Mouse (Mus musculus): Measurements from ENCODE around the gene Snrnp25. TPM values are rescaled to one million over a fixed set of nuclear protein-coding genes. Genes with fewer than 3 reads are reported as not detected.

The Snrnp25 gene
- polyA plus RNA-seq, 1 experiment from 2014 or later = 40.4 TPM

- 46% methylated on average over 25 of the region's 25 CpGs for WGBS
- Histone ChIP-seq H3K4me1 (no peaks in the 10 kb centered on the region), H3K27me3 (replicated peaks) (no peaks in the 10 kb centered on the region), H3K9ac (no peak overlapping the region), H3K4me2 (peak overlapping the region; percentile 31; the same call in 1 of the 2 replicates), H3K9me3 (no peaks in the 10 kb centered on the region), H3K27ac (no peak overlapping the region), H3K4me3 (no peak overlapping the region), H3K36me3 (replicated peaks) (no peaks in the 10 kb centered on the region)
- ATAC-seq (replicated peaks) = peak; percentile 80
Measured at GRCm38 (mm10) chr11:32181973-32182868, 23.0 kb upstream of the Snrnp25 start.

GRCm38 (mm10) chr11:32184469-32184868 is 20.7 kb upstream of the Snrnp25 start:
- H3K9me3 ChIP-seq = no peaks in the 10 kb centered on the region
- no peak for ATAC-seq (replicated peaks)
- WGBS = 88% methylated on average over 8 of the region's 8 CpGs
- H3K4me2 ChIP-seq = no peak overlapping the region
- no peak overlapping the region for H3K4me3 ChIP-seq
- H3K9ac ChIP-seq = no peak overlapping the region
- no peak overlapping the region for H3K27ac ChIP-seq
- H3K36me3 ChIP-seq (replicated peaks) = no peaks in the 10 kb centered on the region
- H3K4me1 ChIP-seq = no peaks in the 10 kb centered on the region
- no peaks in the 10 kb centered on the region for H3K27me3 ChIP-seq (replicated peaks)

- Histone ChIP-seq H3K9me3 (no peaks in the 10 kb centered on the region), H3K4me3 (no peak overlapping the region), H3K36me3 (replicated peaks) (no peaks in the 10 kb centered on the region), H3K4me1 (no peaks in the 10 kb centered on the region), H3K27me3 (replicated peaks) (no peaks in the 10 kb centered on the region), H3K27ac (no peak overlapping the region), H3K4me2 (no peak overlapping the region), H3K9ac (no peak overlapping the region)
- no peak for ATAC-seq (replicated peaks)
- WGBS = 84% methylated on average over 3 of the region's 3 CpGs
Measured at GRCm38 (mm10) chr11:32186031-32186430, 19.2 kb upstream of the Snrnp25 start.

GRCm38 (mm10) chr11:32187256-32187655 is 18.0 kb upstream of the Snrnp25 start:
- no peaks in the 10 kb centered on the region for H3K36me3 ChIP-seq (replicated peaks)
- H3K4me2 ChIP-seq = no peak overlapping the region
- no peaks in the 10 kb centered on the region for H3K4me1 ChIP-seq
- H3K27ac ChIP-seq = no peak overlapping the region
- no peaks in the 10 kb centered on the region for H3K27me3 ChIP-seq (replicated peaks)
- 94% methylated on average over 4 of the region's 4 CpGs for WGBS
- no peak for ATAC-seq (replicated peaks)
- no peaks in the 10 kb centered on the region for H3K9me3 ChIP-seq
- no peak overlapping the region for H3K9ac ChIP-seq
- no peak overlapping the region for H3K4me3 ChIP-seq

GRCm38 (mm10) chr11:32188881-32189280 is 16.3 kb upstream of the Snrnp25 start:
- Histone ChIP-seq H3K36me3 (replicated peaks) (no peaks in the 10 kb centered on the region), H3K9me3 (no peaks in the 10 kb centered on the region), H3K4me2 (no peak overlapping the region), H3K4me3 (no peak overlapping the region), H3K27ac (no peak overlapping the region), H3K9ac (no peak overlapping the region), H3K27me3 (replicated peaks) (no peaks in the 10 kb centered on the region), H3K4me1 (no peaks in the 10 kb centered on the region)
- no peak for ATAC-seq (replicated peaks)
- 77% methylated on average over 12 of the region's 12 CpGs for WGBS

GRCm38 (mm10) chr11:32189434-32189833 is 15.8 kb upstream of the Snrnp25 start:
- Histone ChIP-seq H3K9me3 (no peaks in the 10 kb centered on the region), H3K4me1 (no peaks in the 10 kb centered on the region), H3K27ac (no peak overlapping the region), H3K9ac (no peak overlapping the region), H3K36me3 (replicated peaks) (no peaks in the 10 kb centered on the region), H3K4me3 (no peak overlapping the region), H3K27me3 (replicated peaks) (no peaks in the 10 kb centered on the region), H3K4me2 (no peak overlapping the region)
- ATAC-seq (replicated peaks) = no peak
- WGBS = 68% methylated on average over 5 of the region's 5 CpGs

- H3K36me3 ChIP-seq (replicated peaks) = no peaks in the 10 kb centered on the region
- no peak overlapping the region for H3K4me3 ChIP-seq
- WGBS = 69% methylated on average over 9 of the region's 9 CpGs
- no peaks in the 10 kb centered on the region for H3K9me3 ChIP-seq
- no peaks in the 10 kb centered on the region for H3K4me1 ChIP-seq
- H3K27me3 ChIP-seq (replicated peaks) = no peaks in the 10 kb centered on the region
- H3K27ac ChIP-seq = no peak overlapping the region
- no peak overlapping the region for H3K9ac ChIP-seq
- no peak overlapping the region for H3K4me2 ChIP-seq
- ATAC-seq (replicated peaks) = no peak
Measured at GRCm38 (mm10) chr11:32190119-32190518, 15.1 kb upstream of the Snrnp25 start.

- Histone ChIP-seq H3K4me2 (no peak overlapping the region), H3K4me1 (no peaks in the 10 kb centered on the region), H3K9me3 (no peaks in the 10 kb centered on the region), H3K4me3 (no peak overlapping the region), H3K27me3 (replicated peaks) (no peaks in the 10 kb centered on the region), H3K36me3 (replicated peaks) (no peaks in the 10 kb centered on the region), H3K27ac (no peak overlapping the region), H3K9ac (no peak overlapping the region)
- 78% methylated on average over 13 of the region's 13 CpGs for WGBS
- ATAC-seq (replicated peaks) = no peak
Measured at GRCm38 (mm10) chr11:32190603-32191110, 14.6 kb upstream of the Snrnp25 start.

- Histone ChIP-seq H3K4me3 (no peak overlapping the region), H3K4me1 (no peaks in the 10 kb centered on the region), H3K27ac (no peak overlapping the region), H3K27me3 (replicated peaks) (no peaks in the 10 kb centered on the region), H3K9ac (no peak overlapping the region), H3K4me2 (no peak overlapping the region), H3K36me3 (replicated peaks) (no peaks in the 10 kb centered on the region), H3K9me3 (no peaks in the 10 kb centered on the region)
- WGBS = 96% methylated on average over 10 of the region's 10 CpGs
- no peak for ATAC-seq (replicated peaks)
Measured at GRCm38 (mm10) chr11:32193156-32193555, 12.1 kb upstream of the Snrnp25 start.

GRCm38 (mm10) chr11:32194086-32194485 is 11.1 kb upstream of the Snrnp25 start:
- no peak for ATAC-seq (replicated peaks)
- H3K9ac ChIP-seq = no peak overlapping the region
- no peak overlapping the region for H3K27ac ChIP-seq
- H3K36me3 ChIP-seq (replicated peaks) = no peaks in the 10 kb centered on the region
- H3K27me3 ChIP-seq (replicated peaks) = no peaks in the 10 kb centered on the region
- 85% methylated on average over 10 of the region's 10 CpGs for WGBS
- no peak overlapping the region for H3K4me3 ChIP-seq
- H3K4me2 ChIP-seq = no peak overlapping the region
- H3K9me3 ChIP-seq = no peaks in the 10 kb centered on the region
- no peaks in the 10 kb centered on the region for H3K4me1 ChIP-seq

GRCm38 (mm10) chr11:32194626-32195025 is 10.6 kb upstream of the Snrnp25 start:
- Histone ChIP-seq H3K27ac (no peak overlapping the region), H3K27me3 (replicated peaks) (no peaks in the 10 kb centered on the region), H3K36me3 (replicated peaks) (no peaks in the 10 kb centered on the region), H3K4me1 (no peaks in the 10 kb centered on the region), H3K9ac (no peak overlapping the region), H3K4me2 (no peak overlapping the region), H3K4me3 (no peak overlapping the region), H3K9me3 (no peaks in the 10 kb centered on the region)
- no peak for ATAC-seq (replicated peaks)
- 83% methylated on average over 5 of the region's 5 CpGs for WGBS

- no peaks in the 10 kb centered on the region for H3K9me3 ChIP-seq
- no peaks in the 10 kb centered on the region for H3K4me1 ChIP-seq
- H3K4me2 ChIP-seq = no peak overlapping the region
- no peaks in the 10 kb centered on the region for H3K36me3 ChIP-seq (replicated peaks)
- no peak overlapping the region for H3K9ac ChIP-seq
- ATAC-seq (replicated peaks) = no peak
- 28% methylated on average over 11 of the region's 11 CpGs for WGBS
- H3K4me3 ChIP-seq = no peak overlapping the region
- H3K27ac ChIP-seq = no peak overlapping the region
- H3K27me3 ChIP-seq (replicated peaks) = no peaks in the 10 kb centered on the region
Measured at GRCm38 (mm10) chr11:32195867-32196540, 9.2 kb upstream of the Snrnp25 start.

Data from midbrain, embryonic 15.5 days (tissue).